Mouse (Mus musculus) liver, adult 2 months (tissue): ENCODE measurements around the gene Gcsam. TPM values are rescaled to one million over a fixed set of nuclear protein-coding genes. Genes with fewer than 3 reads are reported as not detected.

Experiments used
- DNase-seq: peaks from one replicate; pipeline ENCODE4 v3.0.0-alpha.2; 2011; ENCODE audit warnings: low read depth, low spot score; ENCODE audit errors: extremely low read depth
- H3K27ac ChIP-seq: fragments of 200-500 bp; replicated peaks from 2 replicates; pipeline ENCODE4 v1.5.1; 2012; ENCODE audit warnings: low read depth, mild to moderate bottlenecking, control low read depth, inconsistent platforms, low read length; ENCODE audit not compliant: insufficient read depth
- H3K27me3 ChIP-seq: fragments of 200-500 bp; 2 replicates; pipeline ENCODE4 v1.6.1; 2012; ENCODE audit warnings: mild to moderate bottlenecking, moderate library complexity, low read length, inconsistent platforms; ENCODE audit not compliant: control insufficient read depth, insufficient read depth
- H3K36me3 ChIP-seq: fragments of 200-500 bp; 2 replicates; pipeline ENCODE4 v1.6.1; 2012; ENCODE audit warnings: low read length, inconsistent platforms; ENCODE audit not compliant: control insufficient read depth, insufficient read depth
- H3K4me1 ChIP-seq: fragments of 200-500 bp; 2 replicates; pipeline ENCODE4 v1.6.1; 2011; ENCODE audit warnings: low read length; ENCODE audit not compliant: control insufficient read depth, insufficient read depth
- H3K4me3 ChIP-seq: fragments of 200-500 bp; 2 replicates; pipeline ENCODE4 v1.5.1; 2011; ENCODE audit warnings: low read depth, mild to moderate bottlenecking, control low read depth, low read length, moderate library complexity; ENCODE audit not compliant: insufficient read depth
- H3K79me2 ChIP-seq: fragments of 200-500 bp; 2 replicates; pipeline ENCODE4 v1.6.1; 2012; ENCODE audit warnings: inconsistent platforms, mild to moderate bottlenecking, low read length, moderate library complexity; ENCODE audit not compliant: control insufficient read depth, insufficient read depth
- H3K9ac ChIP-seq: fragments of 200-500 bp; 2 replicates; pipeline ENCODE4 v1.6.1; 2012; ENCODE audit warnings: low read depth, mild to moderate bottlenecking, control low read depth, inconsistent platforms, low read length
- CTCF ChIP-seq: fragments of 200-500 bp; IDR thresholded peaks from 2 replicates; pipeline ENCODE4 v1.5.1; 2011; ENCODE audit warnings: low read depth, low read length, control low read depth
- POLR2A ChIP-seq: fragments of 200-500 bp; IDR thresholded peaks from 2 replicates; pipeline ENCODE4 v1.6.1; 2011; ENCODE audit warnings: low read length, control low read depth; ENCODE audit not compliant: insufficient read depth; ENCODE audit errors: extremely low read depth
- WGBS: fragments of 180-500 bp; shearing (Covaris S2); methylation state at CpG from one replicate; pipeline ENCODE4 v1.1.7; 2018; 5-methylcytosine and 5-hydroxymethylcytosine counted together
- polyA plus RNA-seq: library from polyadenylated mRNA; depleted of rRNA; stranded (reverse); fragments of >200 nt; gene quantifications from 2 replicates; pipeline ENCODE4 v1.2.3, GENCODE M21; 2012
- total RNA-seq: library from RNA; depleted of rRNA; stranded (reverse); fragments of >200 nt; gene quantifications from 2 replicates; pipeline ENCODE4 v1.2.3, GENCODE M21; 2014

Gene Gcsam
- total and polyA plus RNA-seq, 2 experiments: 0.09 to 0.15 TPM

GRCm38 (mm10) chr16:45623230-45623629 lies 13.1 kb downstream of the Gcsam start:
- Histone ChIP-seq H3K79me2 (no peaks in the 10 kb centered on the region), H3K9ac (no peak overlapping the region), H3K27me3 (no peaks in the 10 kb centered on the region), H3K36me3 (no peaks in the 10 kb centered on the region), H3K4me1 (no peaks in the 10 kb centered on the region), H3K4me3 (no peak overlapping the region), H3K27ac (no peak overlapping the region)
- WGBS: 76% methylated on average over 4 of the region's 4 CpGs
- TF ChIP-seq CTCF: no peak
- TF ChIP-seq POLR2A: no peak
- DNase-seq: no peak

- no peak overlapping the region for H3K27ac ChIP-seq
- no peaks in the 10 kb centered on the region for H3K27me3 ChIP-seq
- H3K4me3 ChIP-seq: no peak overlapping the region
- no peak for TF ChIP-seq CTCF
- TF ChIP-seq POLR2A: no peak
- no peaks in the 10 kb centered on the region for H3K4me1 ChIP-seq
- 74% methylated on average over 2 of the region's 2 CpGs for WGBS
- no peak for DNase-seq
- H3K9ac ChIP-seq: no peak overlapping the region
- H3K79me2 ChIP-seq: no peaks in the 10 kb centered on the region
- H3K36me3 ChIP-seq: no peaks in the 10 kb centered on the region
Measured at GRCm38 (mm10) chr16:45624791-45625190, 14.6 kb downstream of the Gcsam start.

- DNase-seq: no peak
- H3K9ac ChIP-seq: no peak overlapping the region
- no peak overlapping the region for H3K27ac ChIP-seq
- no peaks in the 10 kb centered on the region for H3K79me2 ChIP-seq
- 84% methylated on average over 2 of the region's 2 CpGs for WGBS
- no peaks in the 10 kb centered on the region for H3K36me3 ChIP-seq
- no peaks in the 10 kb centered on the region for H3K4me1 ChIP-seq
- TF ChIP-seq CTCF (no peak), POLR2A (no peak)
- H3K27me3 ChIP-seq: no peaks in the 10 kb centered on the region
- no peak overlapping the region for H3K4me3 ChIP-seq
Measured at GRCm38 (mm10) chr16:45625342-45625741, 15.2 kb downstream of the Gcsam start.

- no peak for DNase-seq
- Histone ChIP-seq H3K9ac (no peak overlapping the region), H3K27ac (no peak overlapping the region), H3K4me1 (no peaks in the 10 kb centered on the region), H3K36me3 (no peaks in the 10 kb centered on the region), H3K79me2 (no peaks in the 10 kb centered on the region), H3K27me3 (no peaks in the 10 kb centered on the region), H3K4me3 (no peak overlapping the region)
- TF ChIP-seq POLR2A: no peak
- no peak for TF ChIP-seq CTCF
- WGBS: 73% methylated on average over 8 of the region's 8 CpGs
Measured at GRCm38 (mm10) chr16:45629497-45630105, 19.4 kb downstream of the Gcsam start.

- peak; percentile 46 for DNase-seq
- no peak overlapping the region for H3K4me3 ChIP-seq
- no peak overlapping the region for H3K27ac ChIP-seq
- TF ChIP-seq POLR2A (no peak), CTCF (peak; percentile 65)
- WGBS: 62% methylated on average over 5 of the region's 5 CpGs
- H3K4me1 ChIP-seq: no peaks in the 10 kb centered on the region
- no peak overlapping the region for H3K9ac ChIP-seq
- no peaks in the 10 kb centered on the region for H3K79me2 ChIP-seq
- no peaks in the 10 kb centered on the region for H3K27me3 ChIP-seq
- no peaks in the 10 kb centered on the region for H3K36me3 ChIP-seq
Measured at GRCm38 (mm10) chr16:45630347-45630960, 20.3 kb downstream of the Gcsam start.

GRCm38 (mm10) chr16:45632420-45632819 lies 22.2 kb downstream of the Gcsam start:
- no peaks in the 10 kb centered on the region for H3K79me2 ChIP-seq

More at GRCm38 (mm10) chr16:45632420-45632819, 22.2 kb downstream of the Gcsam start:
- Histone ChIP-seq H3K27ac (no peak overlapping the region), H3K27me3 (no peaks in the 10 kb centered on the region), H3K9ac (no peak overlapping the region), H3K4me1 (no peaks in the 10 kb centered on the region), H3K36me3 (no peaks in the 10 kb centered on the region), H3K4me3 (no peak overlapping the region)
- DNase-seq: no peak
- no peak for TF ChIP-seq POLR2A
- no peak for TF ChIP-seq CTCF
- 83% methylated on average over 4 of the region's 4 CpGs for WGBS
